Mouse (Mus musculus): ENCODE measurements at regions not wholly inside any gene's neighbourhood (a gene's known extent, or its start where the extent isn't known, plus 50 kb on each side); places are given as distances from the start of the nearest gene placed in this dataset.

DNA sequence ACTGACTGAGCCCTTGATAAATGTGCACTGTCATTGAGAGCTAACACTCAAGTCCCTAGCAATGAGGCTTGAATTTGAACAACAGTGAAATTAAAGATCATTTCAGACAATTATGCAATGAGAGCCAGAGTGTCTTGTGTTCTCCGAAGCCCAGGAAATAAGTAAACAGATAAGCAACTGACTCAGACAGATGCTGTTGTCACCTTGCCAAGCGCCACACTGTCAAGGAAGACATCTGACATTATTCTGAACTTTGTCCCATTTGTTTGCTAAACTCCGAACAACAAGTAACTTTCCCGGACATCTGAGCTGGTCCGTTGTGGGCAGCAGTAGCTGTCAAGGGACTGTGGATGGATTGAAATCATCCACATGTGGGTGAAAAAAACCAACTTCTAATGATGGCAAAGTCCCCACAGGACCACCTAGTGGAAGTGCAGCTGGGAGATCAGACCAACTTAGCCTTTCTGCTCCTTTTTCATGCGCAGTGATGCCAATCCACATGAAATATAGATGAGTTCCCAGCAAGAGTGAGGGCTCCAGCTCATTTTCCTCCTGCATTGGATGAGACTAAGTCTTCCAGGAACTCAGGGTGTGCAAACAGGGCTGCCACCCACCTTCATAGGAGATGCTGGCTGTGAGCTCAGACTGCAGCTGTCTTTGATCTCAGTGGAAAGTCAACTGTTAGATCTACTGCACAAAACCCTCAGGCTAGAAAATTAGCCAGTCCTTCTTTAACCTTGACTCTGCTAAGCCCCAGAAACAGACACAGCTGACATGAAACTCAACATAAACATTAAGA, 282.8 kb upstream of the Gria1 start:
- TF ChIP-seq POLR2A (IDR thresholded peaks at IDR 0.05; ENCODE audit: extremely low read depth, insufficient read depth, low read length) (no peak), CTCF (IDR thresholded peaks at IDR 0.05; ENCODE audit: extremely low read depth, insufficient read depth, low read length) (no peak)

Measured in cortical plate, adult 2 months (tissue).